Mouse (Mus musculus): ENCODE results near the gene Rnh1. TPM values are rescaled to one million over a fixed set of nuclear protein-coding genes. Genes with fewer than 3 reads are reported as not detected.

The Rnh1 gene
- polyA plus RNA-seq, 1 experiment from 2014 or later: 160 TPM

DNA sequence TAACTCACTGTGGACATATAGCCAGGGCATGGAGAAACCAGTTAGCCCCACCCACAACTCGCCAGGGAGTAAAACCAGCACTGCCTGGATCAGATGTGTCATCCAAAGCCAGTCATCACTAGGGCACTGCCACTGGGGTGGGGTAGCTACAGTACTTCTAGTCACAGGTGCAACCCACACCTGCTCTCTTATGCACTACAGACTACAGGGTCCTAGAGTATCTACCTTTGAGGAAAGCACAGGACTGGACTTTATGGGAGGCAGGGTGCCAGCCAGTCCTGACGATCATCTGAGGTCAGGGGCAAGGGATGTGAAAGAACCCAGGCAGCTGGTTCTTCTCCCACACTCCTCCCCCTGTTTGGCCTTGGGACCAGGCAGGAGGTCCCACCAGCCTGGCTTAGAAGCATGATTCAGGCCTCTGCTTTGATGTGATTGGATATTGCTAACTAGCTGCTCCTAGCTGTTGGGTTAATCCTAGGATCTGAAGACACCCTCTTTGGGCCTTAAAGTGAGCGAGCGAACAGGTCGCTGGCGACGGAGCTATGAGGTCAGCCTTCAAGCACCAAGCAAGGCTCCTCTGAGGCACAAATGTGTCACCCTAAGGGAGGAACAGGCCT lies 4.6 kb downstream of the Rnh1 start:
- H3K4me3 ChIP-seq (ENCODE audit: low read depth, low read length): peak overlapping the region; percentile 60
- peaks cover 16% of the 10 kb centered on the region for H3K4me1 ChIP-seq (ENCODE audit: control insufficient read depth, insufficient read depth, low read length)
- peak overlapping the region; percentile 79 for H3K9ac ChIP-seq (ENCODE audit: low read depth, low read length)
- H3K4me2 ChIP-seq (ENCODE audit: low read depth, low read length): peak overlapping the region; percentile 81
- WGBS: 18% methylated on average over 7 of the region's 7 CpGs
- DNase-seq (ENCODE audit: low spot score) (peak; percentile 43), ATAC-seq (ENCODE audit: low read depth) (no peak; the same call in 1 of the 2 replicates)
- peak overlapping the region; percentile 75 for H3K27ac ChIP-seq (replicated peaks; ENCODE audit: low read depth, low read length)
- no peaks in the 10 kb centered on the region for H3K27me3 ChIP-seq (replicated peaks; ENCODE audit: control insufficient read depth, insufficient read depth, low read length)
- H3K36me3 ChIP-seq (ENCODE audit: control insufficient read depth, insufficient read depth, low read length): peaks cover 24% of the 10 kb centered on the region; the same call in 1 of the 2 replicates
- no peaks in the 10 kb centered on the region for H3K9me3 ChIP-seq (ENCODE audit: control insufficient read depth, low read length)

DNA sequence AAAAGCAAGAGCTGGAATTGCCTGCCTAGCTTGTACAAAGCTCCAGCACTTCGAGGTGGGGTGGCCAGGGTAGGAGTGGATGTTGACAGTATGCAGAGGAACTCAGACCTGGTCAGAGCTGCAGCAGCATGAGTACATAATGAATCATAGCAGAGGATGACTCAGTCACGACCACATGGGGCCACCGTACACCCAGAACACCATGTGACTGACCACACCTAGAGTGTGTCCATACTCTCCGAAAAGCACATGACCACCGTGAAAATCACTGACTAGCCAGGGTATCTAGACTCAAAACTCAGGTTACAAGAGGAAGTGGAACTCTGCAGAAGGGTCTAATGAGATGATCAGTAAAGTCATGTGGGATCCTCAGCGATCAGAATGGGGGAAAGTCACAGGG lies 7.8 kb downstream of the Rnh1 start:
- Histone ChIP-seq H3K4me1 (ENCODE audit: control insufficient read depth, insufficient read depth, low read length) (peaks cover 14% of the 10 kb centered on the region), H3K4me3 (ENCODE audit: low read depth, low read length) (no peak overlapping the region), H3K9me3 (ENCODE audit: control insufficient read depth, low read length) (no peaks in the 10 kb centered on the region), H3K9ac (ENCODE audit: low read depth, low read length) (no peak overlapping the region), H3K27me3 (replicated peaks; ENCODE audit: control insufficient read depth, insufficient read depth, low read length) (no peaks in the 10 kb centered on the region), H3K4me2 (ENCODE audit: low read depth, low read length) (no peak overlapping the region), H3K27ac (replicated peaks; ENCODE audit: low read depth, low read length) (no peak overlapping the region), H3K36me3 (ENCODE audit: control insufficient read depth, insufficient read depth, low read length) (peaks cover 54% of the 10 kb centered on the region)
- ATAC-seq (ENCODE audit: low read depth) (no peak), DNase-seq (ENCODE audit: low spot score) (no peak)
- WGBS: 85% methylated on average over 6 of the region's 6 CpGs

DNA sequence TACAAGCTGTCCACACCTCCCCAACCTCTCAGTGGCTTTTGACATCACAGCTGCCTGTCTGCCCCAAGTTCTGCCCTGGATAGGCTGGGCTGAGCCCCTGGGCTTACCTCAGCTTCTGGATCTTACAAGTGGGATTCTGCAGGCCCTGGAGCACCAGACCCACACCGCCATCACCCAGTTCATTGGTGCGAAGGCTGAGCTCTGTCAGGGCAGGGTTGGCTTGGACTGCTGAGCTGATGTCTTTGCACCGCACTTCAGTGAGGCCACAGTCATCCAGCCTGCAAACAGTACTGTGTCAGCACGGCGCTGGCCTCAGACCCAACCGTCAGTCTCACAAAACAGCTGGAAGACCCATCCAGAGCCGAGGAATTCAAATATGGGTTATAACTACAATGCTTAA lies 8.3 kb downstream of the Rnh1 start:
- Histone ChIP-seq H3K27me3 (replicated peaks; ENCODE audit: control insufficient read depth, insufficient read depth, low read length) (no peaks in the 10 kb centered on the region), H3K27ac (replicated peaks; ENCODE audit: low read depth, low read length) (no peak overlapping the region), H3K4me2 (ENCODE audit: low read depth, low read length) (no peak overlapping the region), H3K36me3 (ENCODE audit: control insufficient read depth, insufficient read depth, low read length) (peaks cover 59% of the 10 kb centered on the region), H3K9ac (ENCODE audit: low read depth, low read length) (no peak overlapping the region), H3K4me1 (ENCODE audit: control insufficient read depth, insufficient read depth, low read length) (peaks cover 14% of the 10 kb centered on the region), H3K4me3 (ENCODE audit: low read depth, low read length) (no peak overlapping the region), H3K9me3 (ENCODE audit: control insufficient read depth, low read length) (no peaks in the 10 kb centered on the region)
- 94% methylated on average over 7 of the region's 7 CpGs for WGBS
- no peak for DNase-seq (ENCODE audit: low spot score)
- no peak for ATAC-seq (ENCODE audit: low read depth)

DNA sequence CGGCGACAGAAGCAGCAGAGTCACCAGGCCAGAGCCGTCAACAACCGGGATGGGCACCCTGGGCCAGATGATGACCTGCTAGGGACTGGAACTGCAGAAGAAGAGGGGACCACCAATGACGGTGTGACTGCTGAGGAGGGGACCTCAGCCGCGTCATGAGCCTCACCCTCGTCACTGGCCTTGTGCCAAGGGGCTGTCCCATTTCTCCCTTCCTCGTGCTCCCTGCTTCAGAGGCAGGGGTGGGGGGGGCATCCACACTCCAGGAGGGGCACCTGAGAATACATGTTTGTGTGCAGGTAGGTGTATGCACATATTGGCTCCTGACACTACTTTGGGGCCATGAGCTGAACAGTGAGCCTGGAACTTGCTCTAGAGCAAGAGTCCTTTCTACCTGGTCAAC lies 17.3 kb downstream of the Rnh1 start:
- Histone ChIP-seq H3K9ac (ENCODE audit: low read depth, low read length) (no peak overlapping the region), H3K4me2 (ENCODE audit: low read depth, low read length) (no peak overlapping the region), H3K4me3 (ENCODE audit: low read depth, low read length) (no peak overlapping the region), H3K4me1 (ENCODE audit: control insufficient read depth, insufficient read depth, low read length) (no peaks in the 10 kb centered on the region), H3K27ac (replicated peaks; ENCODE audit: low read depth, low read length) (no peak overlapping the region), H3K27me3 (replicated peaks; ENCODE audit: control insufficient read depth, insufficient read depth, low read length) (no peaks in the 10 kb centered on the region), H3K36me3 (ENCODE audit: control insufficient read depth, insufficient read depth, low read length) (peaks cover 80% of the 10 kb centered on the region), H3K9me3 (ENCODE audit: control insufficient read depth, low read length) (no peaks in the 10 kb centered on the region)
- DNase-seq (ENCODE audit: low spot score): no peak
- no peak for ATAC-seq (ENCODE audit: low read depth)
- WGBS: 79% methylated on average over 7 of the region's 9 CpGs

DNA sequence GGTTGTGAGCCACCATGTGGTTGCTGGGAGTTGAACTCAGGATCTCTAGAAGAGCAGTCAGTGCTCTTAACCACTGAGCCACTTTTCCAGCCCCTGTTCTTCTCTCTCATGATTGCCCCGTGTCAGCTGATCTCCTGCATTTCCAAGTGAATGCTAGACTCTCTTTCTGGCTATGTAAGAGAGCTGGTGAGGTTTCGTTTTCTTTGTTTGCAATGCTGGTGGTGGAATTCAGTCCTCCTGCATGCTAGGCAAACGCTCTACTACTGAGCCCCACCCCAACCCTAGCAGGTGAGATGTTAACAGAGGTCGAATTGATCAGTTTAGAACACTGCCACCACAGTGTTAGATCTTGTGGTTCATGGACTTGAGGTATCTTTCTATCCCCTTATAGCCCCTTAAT lies 24.0 kb downstream of the Rnh1 start:
- Histone ChIP-seq H3K4me3 (ENCODE audit: low read depth, low read length) (no peak overlapping the region), H3K9ac (ENCODE audit: low read depth, low read length) (no peak overlapping the region), H3K27ac (replicated peaks; ENCODE audit: low read depth, low read length) (no peak overlapping the region), H3K9me3 (ENCODE audit: control insufficient read depth, low read length) (no peaks in the 10 kb centered on the region), H3K36me3 (ENCODE audit: control insufficient read depth, insufficient read depth, low read length) (peaks cover 57% of the 10 kb centered on the region), H3K27me3 (replicated peaks; ENCODE audit: control insufficient read depth, insufficient read depth, low read length) (no peaks in the 10 kb centered on the region), H3K4me2 (ENCODE audit: low read depth, low read length) (no peak overlapping the region), H3K4me1 (ENCODE audit: control insufficient read depth, insufficient read depth, low read length) (no peaks in the 10 kb centered on the region)
- 80% methylated on average over 4 of the region's 4 CpGs for WGBS
- ATAC-seq (ENCODE audit: low read depth): no peak
- no peak for DNase-seq (ENCODE audit: low spot score)

DNA sequence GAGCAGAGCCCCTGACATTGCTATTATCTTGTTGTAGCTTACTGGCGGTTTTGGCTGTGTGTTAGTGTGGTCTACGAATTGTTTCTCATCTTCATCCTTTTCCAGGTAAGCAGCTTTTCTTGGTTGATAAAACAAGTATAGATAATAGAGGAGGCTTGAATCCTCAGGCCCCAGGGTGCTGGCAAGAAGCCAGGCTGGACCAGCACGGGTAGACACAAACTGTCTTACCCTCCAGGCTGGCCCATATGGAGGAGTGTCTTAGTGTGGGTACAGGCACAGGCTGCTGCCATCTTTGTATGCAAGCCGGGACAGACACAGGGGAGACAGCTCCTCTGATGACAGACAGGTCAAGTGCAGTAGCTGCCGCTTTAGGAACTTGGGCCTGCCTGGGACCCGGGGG lies 25.6 kb downstream of the Rnh1 start:
- no peak overlapping the region for H3K4me3 ChIP-seq (ENCODE audit: low read depth, low read length)
- no peak for DNase-seq (ENCODE audit: low spot score)
- H3K27me3 ChIP-seq (replicated peaks; ENCODE audit: control insufficient read depth, insufficient read depth, low read length): no peaks in the 10 kb centered on the region
- WGBS: 75% methylated on average over 6 of the region's 6 CpGs
- no peak overlapping the region for H3K9ac ChIP-seq (ENCODE audit: low read depth, low read length)
- ATAC-seq (ENCODE audit: low read depth): no peak
- H3K4me2 ChIP-seq (ENCODE audit: low read depth, low read length): no peak overlapping the region
- no peaks in the 10 kb centered on the region for H3K4me1 ChIP-seq (ENCODE audit: control insufficient read depth, insufficient read depth, low read length)
- H3K9me3 ChIP-seq (ENCODE audit: control insufficient read depth, low read length): no peaks in the 10 kb centered on the region
- no peak overlapping the region for H3K27ac ChIP-seq (replicated peaks; ENCODE audit: low read depth, low read length)
- H3K36me3 ChIP-seq (ENCODE audit: control insufficient read depth, insufficient read depth, low read length): peaks cover 57% of the 10 kb centered on the region

DNA sequence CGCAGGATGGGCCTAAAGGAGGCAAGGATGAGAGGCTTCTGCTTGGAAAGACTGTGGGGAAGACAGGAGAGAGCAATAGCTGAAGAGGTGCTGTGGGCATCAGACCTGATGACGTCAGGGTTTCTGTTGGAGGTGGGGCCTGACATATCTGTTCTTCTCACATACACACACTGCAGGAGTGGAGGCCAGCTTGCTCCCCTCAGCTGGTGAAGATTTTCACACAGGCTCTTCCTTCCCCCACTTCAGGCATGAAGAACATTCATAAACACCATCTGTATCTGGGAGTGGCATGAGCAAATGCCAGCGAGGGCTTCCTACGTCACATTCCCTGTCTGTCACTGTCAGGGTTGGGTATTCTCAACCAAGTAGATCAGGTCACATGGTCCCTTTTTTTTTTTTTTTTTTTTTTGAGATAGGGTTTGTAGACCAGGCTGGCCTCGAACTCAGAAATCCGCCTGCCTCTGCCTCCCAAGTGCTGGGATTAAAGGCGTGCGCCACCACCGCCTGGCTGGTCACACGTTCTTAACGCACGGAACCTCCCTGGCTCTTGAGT lies 26.5 kb downstream of the Rnh1 start:
- no peak overlapping the region for H3K27ac ChIP-seq (replicated peaks; ENCODE audit: low read depth, low read length)
- no peaks in the 10 kb centered on the region for H3K27me3 ChIP-seq (replicated peaks; ENCODE audit: control insufficient read depth, insufficient read depth, low read length)
- 95% methylated on average over 12 of the region's 12 CpGs for WGBS
- no peaks in the 10 kb centered on the region for H3K4me1 ChIP-seq (ENCODE audit: control insufficient read depth, insufficient read depth, low read length)
- H3K4me2 ChIP-seq (ENCODE audit: low read depth, low read length): no peak overlapping the region
- no peaks in the 10 kb centered on the region for H3K9me3 ChIP-seq (ENCODE audit: control insufficient read depth, low read length)
- H3K36me3 ChIP-seq (ENCODE audit: control insufficient read depth, insufficient read depth, low read length): peaks cover 54% of the 10 kb centered on the region
- ATAC-seq (ENCODE audit: low read depth): no peak
- no peak for DNase-seq (ENCODE audit: low spot score)
- no peak overlapping the region for H3K4me3 ChIP-seq (ENCODE audit: low read depth, low read length)
- no peak overlapping the region for H3K9ac ChIP-seq (ENCODE audit: low read depth, low read length)

DNA sequence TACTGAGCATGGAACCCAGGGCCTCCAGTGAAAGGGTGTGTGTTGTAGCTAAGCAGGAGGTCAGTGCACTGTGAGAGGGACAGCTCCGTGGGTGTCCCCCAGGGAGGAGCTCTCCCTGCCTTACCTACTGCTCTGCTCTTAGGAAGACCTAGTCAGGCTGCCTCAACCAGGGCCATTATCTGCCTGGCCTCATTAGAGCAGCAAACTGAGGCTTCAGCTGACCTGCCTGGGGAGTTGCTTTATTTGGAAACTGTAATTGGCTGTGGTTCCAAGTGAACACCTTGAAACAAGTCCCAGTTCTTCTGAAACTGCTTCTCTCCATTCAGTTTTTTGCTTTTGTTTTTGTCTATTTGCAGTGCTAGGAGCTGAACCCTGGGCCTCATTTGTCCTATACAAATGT lies 27.3 kb downstream of the Rnh1 start:
- no peak overlapping the region for H3K4me2 ChIP-seq (ENCODE audit: low read depth, low read length)
- no peak overlapping the region for H3K4me3 ChIP-seq (ENCODE audit: low read depth, low read length)
- ATAC-seq (ENCODE audit: low read depth) (no peak), DNase-seq (ENCODE audit: low spot score) (no peak)
- no peaks in the 10 kb centered on the region for H3K9me3 ChIP-seq (ENCODE audit: control insufficient read depth, low read length)
- no peak overlapping the region for H3K9ac ChIP-seq (ENCODE audit: low read depth, low read length)
- peaks cover 49% of the 10 kb centered on the region for H3K36me3 ChIP-seq (ENCODE audit: control insufficient read depth, insufficient read depth, low read length)
- no peaks in the 10 kb centered on the region for H3K27me3 ChIP-seq (replicated peaks; ENCODE audit: control insufficient read depth, insufficient read depth, low read length)
- no peaks in the 10 kb centered on the region for H3K4me1 ChIP-seq (ENCODE audit: control insufficient read depth, insufficient read depth, low read length)
- 76% methylated on average over 1 of the region's 1 CpGs for whole genome bisulfite sequencing
- H3K27ac ChIP-seq (replicated peaks; ENCODE audit: low read depth, low read length): no peak overlapping the region

DNA sequence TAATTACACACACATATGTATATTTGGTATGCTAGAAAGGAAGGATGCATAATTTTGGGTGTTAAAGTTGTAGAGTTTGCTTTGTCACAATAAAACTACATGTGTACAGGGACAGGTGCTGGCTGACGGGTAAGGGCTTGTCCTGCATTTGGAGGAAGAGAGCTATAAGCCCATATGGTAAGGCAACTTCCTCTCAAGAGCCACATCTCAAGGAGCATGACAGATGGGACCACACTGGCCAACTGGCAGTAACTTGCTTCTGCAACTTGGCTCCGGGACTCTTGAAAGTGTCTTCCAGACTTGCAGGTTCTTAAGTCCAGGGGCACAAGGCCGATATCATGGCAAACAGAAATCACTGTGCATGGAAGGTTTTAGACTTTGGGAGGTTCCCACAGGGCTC lies 28.0 kb downstream of the Rnh1 start:
- Histone ChIP-seq H3K9me3 (ENCODE audit: control insufficient read depth, low read length) (no peaks in the 10 kb centered on the region), H3K9ac (ENCODE audit: low read depth, low read length) (no peak overlapping the region), H3K27ac (replicated peaks; ENCODE audit: low read depth, low read length) (no peak overlapping the region), H3K4me2 (ENCODE audit: low read depth, low read length) (no peak overlapping the region), H3K27me3 (replicated peaks; ENCODE audit: control insufficient read depth, insufficient read depth, low read length) (no peaks in the 10 kb centered on the region), H3K4me3 (ENCODE audit: low read depth, low read length) (no peak overlapping the region), H3K4me1 (ENCODE audit: control insufficient read depth, insufficient read depth, low read length) (no peaks in the 10 kb centered on the region), H3K36me3 (ENCODE audit: control insufficient read depth, insufficient read depth, low read length) (peaks cover 56% of the 10 kb centered on the region)
- DNase-seq (ENCODE audit: low spot score): no peak
- 90% methylated on average over 3 of the region's 3 CpGs for WGBS
- no peak for ATAC-seq (ENCODE audit: low read depth)
